Mouse (Mus musculus) urinary bladder, adult 2 months (tissue): ENCODE results near the gene Pstk. TPM values are rescaled to one million over a fixed set of nuclear protein-coding genes. Genes with fewer than 3 reads are reported as not detected.
"Not testable (repeated sequence)": the region's sequence is repeated elsewhere in the genome, so short reads cannot be mapped to it uniquely, and the experiment has no call there.

Experiments used
- DNase-seq: peaks from one replicate; pipeline ENCODE4 v3.0.0; 2022; ENCODE audit warnings: low spot score
- polyA plus RNA-seq: library from polyadenylated mRNA; depleted of rRNA; stranded (reverse); fragments of >200 nt; gene quantifications from 2 replicates; pipeline ENCODE4 v1.2.3, GENCODE M21; 2012; rRNA removed

Gene Pstk
- 47.4 and 49.2 TPM in 2 replicates for polyA plus RNA-seq

DNA sequence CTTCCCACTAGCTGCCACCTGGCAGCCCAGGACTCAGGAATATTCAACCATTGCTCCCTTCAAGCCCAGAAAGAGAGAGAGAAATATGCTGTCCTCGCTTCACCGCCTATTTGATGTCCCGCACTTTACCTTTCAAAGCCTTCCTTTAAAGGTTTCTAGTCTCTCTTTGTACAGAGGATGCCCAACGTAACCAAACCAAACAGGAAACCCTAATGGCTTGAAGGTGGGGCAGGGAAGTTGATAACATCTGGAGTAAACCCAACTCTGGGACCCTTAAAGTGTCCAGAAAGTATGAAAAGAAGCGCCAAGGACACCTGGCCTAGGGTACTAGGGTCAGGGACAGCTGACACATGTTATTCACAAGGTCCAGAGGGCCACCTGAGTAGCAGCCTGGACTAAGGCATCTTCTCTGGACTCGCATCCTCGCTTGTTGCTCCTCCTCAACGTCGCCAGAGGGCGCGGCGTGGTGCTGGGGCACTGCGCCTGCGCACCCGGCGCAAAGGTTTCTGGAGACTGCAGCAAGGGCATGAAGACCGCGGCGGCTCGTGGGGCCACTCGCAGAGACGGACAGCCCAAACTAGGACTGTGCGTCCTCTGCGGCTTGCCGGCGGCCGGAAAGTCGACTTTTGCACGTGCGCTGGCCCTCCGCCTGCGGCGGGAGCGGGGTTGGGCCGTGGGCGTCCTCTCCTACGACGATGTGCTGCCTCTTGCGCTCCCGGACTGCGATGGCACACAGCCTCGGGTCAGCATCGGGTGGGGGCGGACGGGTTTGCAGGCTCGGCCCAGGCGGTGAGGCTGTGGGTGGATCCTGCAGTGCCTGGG lies at the start of gene Pstk:
TSS of gene Pstk (plus strand) at position 494 of the 822 bp plus-strand sequence.
- DNase-seq = peak; percentile 86

DNA sequence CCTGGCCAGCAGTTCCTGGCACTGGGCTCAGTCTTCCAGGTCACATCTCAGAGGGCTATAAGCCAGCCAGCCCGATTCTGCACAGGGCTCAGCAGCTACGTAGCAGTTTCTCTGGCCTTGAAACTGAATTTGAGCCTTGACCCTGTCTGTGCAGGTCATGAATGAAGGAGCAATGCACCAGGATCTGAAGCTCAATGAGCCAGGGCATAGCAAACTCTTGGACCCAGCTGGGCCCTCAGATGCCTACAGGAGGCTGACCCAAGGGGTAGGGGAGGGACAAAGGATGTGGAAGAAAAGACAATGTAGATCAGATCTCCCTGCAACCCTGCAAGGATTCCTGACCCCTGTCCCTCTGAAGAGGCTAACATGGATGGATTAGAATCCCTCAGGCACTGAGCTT lies 48.7 kb upstream of the Pstk start, which contains the start of gene Cuzd1:
TSS of gene Cuzd1 (minus strand) at position 101 of the 400 bp plus-strand sequence.
- DNase-seq = no peak

DNA sequence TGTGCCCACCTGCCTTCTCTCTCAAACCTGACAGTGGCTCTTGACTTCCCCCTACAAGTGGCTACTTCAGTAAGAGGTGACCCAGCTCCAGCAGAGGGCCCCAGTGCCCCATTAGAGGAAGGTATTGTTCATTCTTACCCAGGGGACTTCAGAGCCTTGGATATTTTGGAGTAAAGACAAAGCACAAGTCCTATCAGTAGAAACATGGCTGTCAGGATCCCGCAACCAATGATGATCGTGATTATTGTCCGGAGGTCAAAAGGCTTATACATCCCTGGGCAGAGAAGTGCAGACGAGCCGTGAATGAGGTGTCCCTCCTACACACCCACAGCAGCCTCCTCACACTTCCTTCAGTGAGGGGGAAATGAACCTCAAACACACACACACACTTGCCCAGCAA lies 43.9 kb upstream of the Pstk start:
- no peak for DNase-seq

DNA sequence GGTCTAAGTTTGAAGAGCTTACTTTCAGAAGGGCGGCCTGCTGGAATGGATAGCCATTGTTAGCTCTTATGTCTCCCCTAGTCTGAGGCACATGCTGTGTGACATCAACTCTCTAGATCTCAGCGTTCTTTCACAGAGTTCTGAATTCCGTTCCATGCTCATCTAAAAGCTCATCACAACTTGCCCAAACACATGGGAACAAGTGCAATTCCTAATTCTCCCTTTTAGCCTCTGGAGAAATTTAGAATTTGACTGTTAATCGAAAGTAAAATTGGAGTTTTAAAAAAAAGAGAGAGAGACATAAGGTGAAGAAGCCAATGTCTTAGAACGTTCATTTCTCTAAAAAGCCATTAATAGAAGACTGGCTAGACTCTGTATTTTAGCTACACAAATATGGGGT lies 41.5 kb upstream of the Pstk start, which contains the start of gene Fam24b:
TSS of gene Fam24b (minus strand) at position 101 of the 400 bp plus-strand sequence.
- no peak for DNase-seq

DNA sequence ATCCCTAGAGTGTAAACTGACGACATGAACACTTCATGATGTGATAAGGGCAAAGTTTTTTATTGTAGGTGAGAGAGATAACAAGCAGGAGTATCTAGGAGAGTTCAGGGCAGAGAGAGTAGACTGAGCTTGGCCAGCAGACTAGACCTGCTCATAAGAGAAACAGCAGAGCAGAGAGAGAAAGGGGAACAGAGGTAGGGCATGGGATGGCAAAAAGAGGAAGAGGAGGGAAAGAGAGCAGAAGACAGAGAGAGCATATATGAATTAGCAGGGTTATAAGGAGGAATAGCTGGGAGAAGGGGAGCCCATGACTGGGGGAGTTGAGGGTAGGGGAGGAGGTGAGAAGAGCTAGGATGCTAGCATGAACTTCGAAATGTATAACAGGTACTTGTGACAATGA lies 39.3 kb upstream of the Pstk start:
- no peak for DNase-seq

DNA sequence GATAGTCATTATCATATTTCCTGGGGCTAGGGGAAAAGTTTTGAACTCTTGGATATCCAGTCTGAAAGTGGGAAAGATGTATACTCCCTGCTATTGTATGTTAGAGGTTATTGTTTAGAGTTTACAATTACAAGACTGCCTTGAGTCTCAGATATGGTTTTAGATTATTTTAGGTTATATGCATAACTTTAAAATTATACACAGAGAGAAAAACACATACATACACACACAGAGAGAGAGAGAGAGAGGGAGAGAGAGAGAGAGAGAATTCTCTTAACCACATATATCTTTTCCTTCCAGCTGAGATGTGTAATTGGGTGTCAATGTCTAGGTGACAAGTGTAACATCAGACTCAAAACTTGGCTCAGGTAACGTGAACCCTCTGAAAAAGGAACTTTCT lies 37.4 kb upstream of the Pstk start, which contains the start of gene Fam24a:
TSS of gene Fam24a (plus strand) at position 301 of the 400 bp plus-strand sequence.
- DNase-seq = no peak

DNA sequence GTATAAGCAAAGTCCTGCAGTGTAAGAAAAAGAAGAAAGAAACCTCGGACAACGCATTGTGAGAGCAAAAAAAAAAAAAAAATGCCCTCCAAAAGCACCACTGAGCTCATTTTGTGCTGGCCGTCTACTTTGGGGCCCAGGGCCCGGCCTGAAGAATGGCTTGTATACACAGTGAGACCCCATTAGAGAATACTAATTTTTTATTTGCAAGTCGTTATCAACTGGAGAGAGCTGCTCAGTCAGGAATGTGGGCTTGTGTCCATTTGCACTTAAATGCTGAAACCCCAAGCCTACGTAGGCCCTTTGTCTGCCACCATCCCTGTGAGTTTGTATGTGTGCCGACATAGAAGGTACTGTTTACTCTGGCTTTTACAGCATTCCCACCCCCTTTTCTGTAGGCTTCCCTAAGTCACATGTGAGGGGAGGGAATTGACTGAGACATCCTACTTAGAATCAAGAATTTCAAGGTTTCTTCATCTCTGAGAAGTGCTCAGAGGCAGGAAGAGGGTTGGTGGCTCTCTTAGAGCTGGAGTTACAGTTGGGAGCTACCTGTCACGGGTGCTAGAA lies 33.4 kb upstream of the Pstk start:
- no peak for DNase-seq

DNA sequence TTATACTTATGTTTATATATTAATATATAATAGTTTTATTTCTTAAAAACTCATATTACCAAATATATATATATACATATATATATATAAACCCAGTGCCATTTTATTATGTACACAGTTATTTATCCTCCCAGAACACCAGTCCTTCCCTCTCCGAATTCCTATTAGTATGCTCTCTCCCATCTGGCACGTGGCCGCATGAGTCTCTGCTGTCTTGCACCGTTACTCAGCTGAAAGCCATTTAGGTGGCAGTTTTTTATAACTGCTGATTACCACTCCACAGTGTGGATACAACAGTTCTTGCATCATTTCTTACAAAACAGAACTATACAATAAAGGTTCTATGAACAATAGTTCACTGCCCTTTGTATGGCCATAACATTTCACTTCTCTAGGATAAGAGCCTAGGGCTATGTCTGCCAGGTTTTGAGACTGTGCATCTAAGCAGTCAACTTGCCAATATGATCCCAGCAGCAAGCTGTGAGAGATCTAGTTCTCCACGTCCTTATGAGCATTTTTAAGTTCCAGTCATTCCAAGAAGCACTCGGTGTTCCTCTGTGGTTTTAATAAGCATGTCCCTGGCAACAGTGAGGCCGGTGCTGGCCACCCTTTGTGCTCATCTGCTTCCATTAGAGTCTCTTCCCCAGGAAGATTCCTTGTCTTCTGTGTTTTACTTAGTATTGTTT lies 24.9 kb upstream of the Pstk start:
- DNase-seq = no peak

DNA sequence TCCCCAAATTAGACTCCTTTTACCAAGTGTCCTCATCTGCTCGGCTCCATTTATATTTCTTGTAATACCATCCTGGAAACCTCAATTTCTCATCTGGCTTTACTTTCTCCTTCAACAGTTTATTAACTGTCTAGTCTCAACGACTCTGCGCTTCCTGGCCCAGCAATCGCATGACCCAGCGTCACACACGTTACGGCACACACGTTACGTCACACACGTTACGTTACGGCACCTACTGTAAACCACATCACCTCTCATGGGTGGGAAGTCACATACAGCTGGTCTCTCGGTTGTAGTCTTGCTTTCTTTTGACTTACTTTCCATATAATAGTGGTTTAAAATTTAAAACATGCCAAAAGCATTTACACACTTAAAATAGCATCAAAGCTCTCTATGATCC lies 14.8 kb upstream of the Pstk start:
- no peak for DNase-seq

DNA sequence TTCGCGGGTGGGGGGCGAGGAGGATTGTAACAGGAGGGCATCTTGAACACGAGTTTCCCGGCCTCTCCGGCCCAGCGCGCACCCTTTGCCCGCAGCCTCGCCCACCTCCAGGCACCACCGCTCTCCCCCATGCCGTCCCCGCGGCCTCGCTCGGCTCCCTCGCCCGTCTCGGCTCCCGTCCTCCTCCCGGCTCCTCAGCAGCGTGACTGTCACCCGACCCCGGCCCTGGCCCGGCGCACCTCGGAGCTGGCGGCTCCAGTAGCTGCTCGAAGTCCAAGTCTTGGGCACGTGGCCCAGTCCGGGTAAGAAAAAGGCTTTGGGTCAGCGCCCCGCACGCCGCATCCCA lies 8.7 kb upstream of the Pstk start:
- no peak for DNase-seq

DNA sequence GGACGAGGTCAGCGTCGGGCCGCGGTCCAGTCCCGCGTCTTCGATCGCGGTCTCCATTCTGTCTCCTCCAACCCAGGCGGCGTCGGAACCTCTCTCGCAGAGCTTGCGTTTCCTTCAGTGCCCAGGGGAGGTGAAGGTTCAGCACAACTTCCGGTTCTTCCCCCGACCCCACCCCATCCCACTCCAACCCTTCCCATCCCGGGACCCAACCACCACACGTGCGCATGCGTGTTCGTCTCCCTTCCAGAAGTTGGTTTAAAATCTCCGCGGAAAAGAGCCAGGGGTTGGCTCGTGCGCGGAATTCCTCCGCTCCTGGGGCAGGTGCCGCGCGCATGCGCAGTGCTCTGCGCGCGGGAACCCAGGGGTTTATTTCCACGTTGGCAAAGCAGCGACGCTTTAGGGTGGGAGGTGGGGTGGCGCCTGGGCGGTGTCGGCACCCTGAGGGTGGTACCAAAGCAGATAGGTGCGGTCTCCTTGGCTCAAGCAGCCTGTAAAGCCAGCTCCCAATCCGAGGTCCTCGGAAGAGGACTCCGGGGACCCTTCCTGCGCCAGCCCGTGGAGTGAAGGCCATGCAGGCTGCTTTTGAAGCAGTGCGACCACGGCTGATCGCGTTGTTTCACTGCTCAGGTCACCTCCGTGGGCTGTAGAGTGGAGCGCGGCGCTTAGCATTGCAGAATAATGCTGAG lies 8.2 kb upstream of the Pstk start, which contains the start of gene 2310057M21Rik:
TSS of gene 2310057M21Rik (minus strand) at position 145 of the 686 bp plus-strand sequence.
- DNase-seq = peak; percentile 86

DNA sequence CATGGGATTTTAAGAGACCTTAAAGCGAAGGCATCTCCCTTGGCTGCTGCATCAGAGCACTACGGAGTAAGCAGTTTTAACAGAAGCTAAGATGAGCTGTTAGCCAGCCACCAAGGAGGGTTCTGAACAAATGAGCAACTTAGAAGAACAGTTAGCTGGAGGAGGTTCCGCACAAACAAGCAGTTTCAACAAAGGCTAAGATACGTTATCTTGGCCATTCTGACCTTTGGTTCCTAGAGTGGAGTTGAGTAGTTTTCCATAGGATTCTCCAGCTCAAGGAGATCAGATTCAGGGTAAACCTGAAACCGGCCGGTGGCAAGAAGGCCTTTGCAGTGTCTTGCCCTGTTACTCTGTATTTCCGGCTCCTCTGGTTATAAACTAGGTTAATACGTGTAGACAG lies 6.8 kb upstream of the Pstk start:
- no peak for DNase-seq

DNA sequence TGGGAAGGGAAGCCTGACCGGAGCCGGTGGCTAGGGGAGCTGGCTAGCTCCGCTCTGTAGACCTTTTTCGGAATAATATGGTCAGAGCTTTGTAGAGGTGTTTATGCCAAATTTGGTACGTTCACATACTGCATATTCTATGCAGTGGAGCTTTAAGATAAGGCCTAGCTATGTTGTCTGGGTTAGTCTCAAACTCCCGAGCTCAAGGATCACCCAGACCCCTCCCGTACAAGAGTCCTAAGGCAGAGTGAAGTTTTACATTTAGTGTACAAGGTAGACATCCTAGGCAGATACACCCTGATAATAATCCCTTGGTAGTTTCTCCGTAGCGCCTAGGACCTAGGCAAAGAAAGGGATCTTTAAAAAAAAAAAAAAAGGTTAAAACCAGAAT lies 524 bp downstream of the Pstk start:
- DNase-seq = no peak

DNA sequence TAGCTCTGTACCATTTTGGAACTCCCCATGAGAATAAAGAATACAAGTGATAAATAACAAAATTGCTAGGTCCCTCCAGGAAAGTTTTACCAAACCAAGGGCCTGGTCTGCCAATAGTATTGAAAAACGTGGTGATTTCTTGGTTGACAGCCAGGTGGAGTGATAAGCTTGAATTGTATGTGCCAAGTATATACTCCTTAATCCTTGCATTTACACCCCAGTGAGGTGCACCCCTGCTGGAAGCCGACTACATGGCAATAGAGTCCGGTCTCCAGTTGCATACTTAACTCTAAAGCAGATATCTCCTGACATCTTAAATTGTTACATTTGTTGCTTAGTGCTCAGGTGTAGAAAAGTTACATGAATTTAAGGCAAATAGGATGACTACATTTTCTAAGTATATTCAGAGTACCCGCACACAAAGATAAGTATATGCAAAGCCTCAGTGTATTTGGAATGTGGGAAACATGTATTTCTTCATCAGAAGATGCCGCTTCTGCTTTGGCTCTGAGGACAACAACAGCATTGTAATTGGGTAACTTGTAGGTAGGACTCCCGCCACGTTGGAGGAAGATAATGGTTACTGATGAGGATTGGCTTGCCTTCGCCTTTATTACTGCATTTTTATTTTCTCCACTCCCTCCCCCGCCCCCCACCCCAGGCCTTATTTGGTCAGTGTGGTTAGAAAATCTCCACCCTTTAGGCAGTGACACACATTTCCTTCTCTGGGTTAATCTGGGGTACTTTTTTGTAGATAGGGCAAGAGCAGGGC lies 1.1 kb downstream of the Pstk start:
- no peak for DNase-seq

DNA sequence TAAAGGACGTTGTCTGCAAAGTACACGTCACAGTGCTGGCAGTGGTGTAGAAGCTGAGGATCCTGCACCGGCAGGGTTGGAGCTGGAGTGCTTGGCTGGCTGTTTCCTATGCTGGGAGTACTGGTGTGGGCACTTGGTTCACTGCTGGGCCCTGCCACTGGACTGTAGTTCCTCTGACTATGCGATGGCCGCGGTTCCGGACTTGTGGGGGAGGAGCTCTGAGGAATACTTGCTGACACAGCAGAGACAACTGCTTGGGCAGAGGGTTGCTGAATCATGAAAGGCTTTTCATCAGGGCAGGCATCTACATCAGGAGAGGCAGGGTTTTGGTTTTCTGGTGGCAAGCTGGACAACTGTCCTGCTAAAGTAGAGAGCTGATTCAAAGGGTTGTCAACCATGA lies 20.8 kb downstream of the Pstk start:
- DNase-seq = not testable (repeated sequence)

DNA sequence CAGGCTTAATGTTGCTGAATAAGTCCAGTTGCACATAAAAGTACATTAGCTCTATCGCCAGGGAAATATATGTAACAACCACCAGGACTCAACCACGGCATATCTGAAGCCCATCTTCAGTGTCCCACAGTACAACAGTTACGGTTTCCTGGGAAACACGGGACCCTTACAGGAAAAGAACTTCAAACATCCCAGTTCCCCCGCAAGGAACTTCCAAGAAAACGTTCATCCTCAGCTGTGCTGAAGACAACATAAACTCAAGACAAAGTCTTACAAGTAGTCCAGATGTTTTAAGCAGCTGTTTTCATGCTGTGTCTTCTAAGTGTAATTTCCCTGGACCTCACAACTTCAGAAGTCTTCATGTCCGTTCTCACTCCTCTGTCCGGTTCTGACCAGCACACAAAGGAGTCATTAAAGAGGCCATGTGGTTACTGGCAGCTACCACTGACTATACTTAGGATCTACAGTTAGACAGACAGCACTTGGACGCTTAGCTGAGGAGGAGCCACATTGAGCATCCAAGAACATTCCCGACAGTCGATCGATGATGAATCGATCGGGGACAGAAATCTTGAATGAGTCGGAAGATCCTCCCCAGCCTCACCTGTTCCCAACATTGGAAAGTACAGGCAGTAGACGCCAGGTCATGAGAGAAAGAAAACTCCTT lies 38.5 kb downstream of the Pstk start:
- no peak for DNase-seq

DNA sequence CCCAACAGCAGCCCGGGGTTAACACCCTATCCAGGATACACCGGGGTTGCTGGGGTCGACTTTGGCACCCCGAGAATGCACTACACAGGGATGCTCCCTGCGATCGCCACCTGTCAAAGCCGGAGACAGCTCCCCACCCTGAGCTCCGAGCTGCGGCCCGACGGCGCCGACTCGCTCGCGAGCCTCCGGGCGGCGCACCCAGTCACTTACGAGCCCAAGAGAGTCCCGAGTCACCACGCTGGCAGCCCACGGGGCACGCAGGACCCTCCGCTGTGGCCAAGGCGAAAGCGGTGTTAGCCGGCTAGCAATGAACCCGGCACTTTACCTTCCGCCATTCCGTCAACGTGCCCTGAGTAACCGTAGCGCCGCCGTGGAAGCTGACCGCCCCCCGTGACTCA lies 39.0 kb downstream of the Pstk start:
- DNase-seq = no peak

DNA sequence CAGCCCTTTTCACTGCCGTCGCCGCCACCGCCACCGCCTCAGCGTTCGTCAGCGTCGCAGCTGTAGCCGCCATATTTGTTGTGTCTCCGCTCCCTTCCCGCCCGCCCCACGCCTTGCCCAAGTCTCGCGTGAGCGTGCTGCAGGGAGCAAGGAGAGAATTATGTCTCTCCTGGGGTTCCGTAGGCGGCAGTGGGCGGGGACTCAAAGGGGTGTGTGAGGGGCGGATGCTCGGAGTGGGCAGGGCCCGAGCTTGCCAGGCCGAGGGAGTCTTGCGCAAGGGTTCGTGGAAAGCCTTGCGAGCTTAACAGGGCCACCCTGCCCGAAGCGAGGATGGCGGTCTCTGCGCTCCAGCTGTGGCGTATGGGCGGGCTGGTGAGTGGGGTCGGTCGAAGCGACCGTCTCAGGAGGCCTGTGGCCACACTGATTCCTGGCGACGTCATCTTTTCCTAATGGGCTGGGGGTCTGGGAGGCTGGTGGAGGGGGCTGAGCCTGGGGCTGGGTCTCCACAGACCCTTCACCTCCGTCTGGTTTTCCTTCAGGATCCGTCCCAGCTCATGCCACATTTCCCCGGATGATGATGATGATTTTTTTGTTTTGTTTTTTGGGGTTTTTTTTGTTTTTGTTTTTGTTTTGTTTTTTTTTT lies 39.6 kb downstream of the Pstk start, which contains the start of the genes Ikzf5 and Acadsb:
TSS of gene Ikzf5 (minus strand) at position 106 of the 643 bp plus-strand sequence.
TSS of gene Acadsb (plus strand) at position 186 of the 643 bp plus-strand sequence.
- DNase-seq = peak; percentile 98

DNA sequence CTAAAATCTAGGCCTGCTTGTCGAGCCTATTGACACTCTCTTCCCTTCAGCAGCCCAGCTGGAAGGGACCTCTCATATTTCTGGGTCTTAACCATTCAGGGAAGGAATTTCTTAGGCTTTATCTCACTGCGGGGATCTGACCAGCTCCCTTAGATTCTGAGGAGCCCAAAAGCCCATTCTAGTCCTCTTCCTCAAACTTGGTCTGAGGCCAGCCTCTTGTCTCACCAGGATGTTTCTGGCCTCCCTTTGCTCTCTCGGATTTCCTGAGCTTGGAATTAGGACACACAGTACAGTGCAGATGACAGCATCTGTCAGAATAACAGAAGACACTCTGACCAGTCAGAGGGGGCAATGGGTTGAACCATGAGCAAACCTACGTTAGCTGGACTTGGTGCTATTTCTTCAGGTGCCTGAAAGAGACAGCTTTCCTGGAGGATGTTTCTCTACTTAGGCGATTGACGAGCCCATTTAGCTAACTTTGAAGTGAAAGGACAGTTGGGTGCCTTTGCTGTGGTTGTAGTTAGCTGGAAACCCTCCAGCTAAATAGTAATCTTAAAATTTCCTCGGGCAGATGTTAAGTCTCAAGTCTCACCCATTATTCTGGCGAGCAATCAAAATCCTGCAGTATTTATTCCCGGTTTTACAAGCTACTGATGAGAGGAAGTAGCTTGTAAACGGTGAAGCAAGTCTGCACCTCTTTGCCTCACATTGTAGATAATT lies 40.4 kb downstream of the Pstk start:
- no peak for DNase-seq
